Mouse (Mus musculus): Measurements from ENCODE around the gene Il17rc. TPM values are rescaled to one million over a fixed set of nuclear protein-coding genes. Genes with fewer than 3 reads are reported as not detected.

The Il17rc gene
- total and polyA plus RNA-seq, 3 experiments: 6.5 to 12.1 (median 7.5) TPM

DNA sequence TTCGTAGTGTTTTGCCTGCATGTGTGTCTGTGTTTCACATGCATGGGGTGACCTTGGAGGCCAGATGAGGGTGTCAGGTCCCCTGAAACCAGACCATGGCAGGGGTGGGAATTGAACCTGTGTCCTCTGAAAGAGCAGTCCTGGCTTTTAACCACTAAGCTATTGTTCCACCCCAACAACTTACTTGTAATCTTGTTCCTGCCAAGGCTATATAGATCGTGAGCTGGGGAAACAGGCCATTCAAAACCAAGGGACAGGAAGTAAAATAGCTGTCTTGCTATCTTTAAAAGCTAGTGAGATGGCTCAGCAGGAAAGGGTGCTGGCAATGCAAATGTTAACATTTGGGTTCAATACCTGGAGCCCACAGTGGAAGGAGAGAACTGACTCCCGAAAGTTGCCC is 41.3 kb upstream of the Il17rc start:
- TF ChIP-seq POLR2A (IDR thresholded peaks at IDR 0.05; ENCODE audit: insufficient read depth, low read depth, low read length) (no peak), EP300 (IDR thresholded peaks at IDR 0.05; ENCODE audit: insufficient read depth, low read depth, low read length) (no peak), CTCF (IDR thresholded peaks at IDR 0.05) (no peak)
- H3K36me3 ChIP-seq (ENCODE audit: control insufficient read depth, insufficient read depth, low read length): no peaks in the 10 kb centered on the region
- 67% methylated on average over 3 of the region's 3 CpGs for WGBS
- H3K27me3 ChIP-seq (ENCODE audit: control insufficient read depth, insufficient read depth, low read length): no peaks in the 10 kb centered on the region
- H3K4me1 ChIP-seq (ENCODE audit: control insufficient read depth, insufficient read depth, low read length): no peaks in the 10 kb centered on the region
- H3K9ac ChIP-seq (ENCODE audit: low read depth, low read length): no peak overlapping the region
- no peak overlapping the region for H3K4me3 ChIP-seq
- H3K27ac ChIP-seq: no peak overlapping the region
- H3K79me2 ChIP-seq (replicated peaks; ENCODE audit: control insufficient read depth, insufficient read depth, low read length): no peaks in the 10 kb centered on the region
- no peak for DNase-seq
- intact Hi-C loops (cut with DNase I): no loop called here

DNA sequence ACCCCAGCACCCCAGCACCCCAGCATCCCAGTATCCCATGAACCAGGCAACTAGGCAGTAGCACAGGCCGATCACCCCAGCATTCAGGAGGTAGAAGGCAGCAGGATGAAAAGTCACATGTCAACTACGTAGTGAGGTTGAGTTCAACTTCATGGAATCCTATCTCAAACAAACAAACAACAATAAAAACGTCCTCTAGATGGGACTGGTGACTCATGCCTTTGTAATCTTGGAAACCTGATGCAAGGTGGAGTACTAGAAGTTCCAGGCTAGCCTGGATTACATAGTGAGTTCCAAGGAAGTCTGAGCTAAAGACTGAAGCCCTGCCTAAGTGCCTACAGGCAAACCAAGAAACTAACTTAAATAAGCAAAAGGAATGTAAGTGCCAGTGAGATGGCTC is 40.4 kb upstream of the Il17rc start:
- intact Hi-C loops (cut with DNase I): no loop called here
- WGBS: 56% methylated on average over 3 of the region's 3 CpGs
- TF ChIP-seq CTCF (IDR thresholded peaks at IDR 0.05): no peak
- no peak for TF ChIP-seq POLR2A (IDR thresholded peaks at IDR 0.05; ENCODE audit: insufficient read depth, low read depth, low read length)
- TF ChIP-seq EP300 (IDR thresholded peaks at IDR 0.05; ENCODE audit: insufficient read depth, low read depth, low read length): no peak
- H3K27ac ChIP-seq: no peak overlapping the region
- H3K27me3 ChIP-seq (ENCODE audit: control insufficient read depth, insufficient read depth, low read length): no peaks in the 10 kb centered on the region
- no peak for DNase-seq
- H3K4me1 ChIP-seq (ENCODE audit: control insufficient read depth, insufficient read depth, low read length): no peaks in the 10 kb centered on the region
- no peaks in the 10 kb centered on the region for H3K79me2 ChIP-seq (replicated peaks; ENCODE audit: control insufficient read depth, insufficient read depth, low read length)
- no peak overlapping the region for H3K9ac ChIP-seq (ENCODE audit: low read depth, low read length)
- no peak overlapping the region for H3K4me3 ChIP-seq
- H3K36me3 ChIP-seq (ENCODE audit: control insufficient read depth, insufficient read depth, low read length): no peaks in the 10 kb centered on the region

DNA sequence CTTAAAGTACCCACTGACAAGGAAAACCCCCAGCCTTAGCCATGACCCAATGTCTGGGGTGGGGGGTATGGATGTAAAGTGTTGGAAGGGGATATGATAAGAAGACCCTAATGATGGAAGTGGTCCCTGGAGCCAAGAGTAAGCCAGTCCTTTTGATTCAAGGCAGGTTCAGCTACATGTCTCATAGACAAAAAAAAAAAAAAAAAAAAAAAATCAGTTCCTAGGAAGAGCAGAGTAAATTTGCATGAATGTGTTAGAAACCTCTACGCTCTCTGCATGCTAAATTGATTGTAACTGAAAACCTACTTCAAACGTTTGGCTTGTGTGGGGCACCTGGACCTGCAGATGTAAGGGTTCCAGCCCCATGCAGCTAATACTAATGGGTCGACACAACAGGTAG is 39.4 kb upstream of the Il17rc start:
- 54% methylated on average over 3 of the region's 3 CpGs for WGBS
- Histone ChIP-seq H3K4me3 (no peak overlapping the region), H3K27ac (no peak overlapping the region), H3K9ac (ENCODE audit: low read depth, low read length) (no peak overlapping the region), H3K79me2 (replicated peaks; ENCODE audit: control insufficient read depth, insufficient read depth, low read length) (no peaks in the 10 kb centered on the region), H3K36me3 (ENCODE audit: control insufficient read depth, insufficient read depth, low read length) (no peaks in the 10 kb centered on the region), H3K27me3 (ENCODE audit: control insufficient read depth, insufficient read depth, low read length) (no peaks in the 10 kb centered on the region), H3K4me1 (ENCODE audit: control insufficient read depth, insufficient read depth, low read length) (no peaks in the 10 kb centered on the region)
- intact Hi-C loops (cut with DNase I): no loop called here
- TF ChIP-seq CTCF (IDR thresholded peaks at IDR 0.05) (no peak), EP300 (IDR thresholded peaks at IDR 0.05; ENCODE audit: insufficient read depth, low read depth, low read length) (no peak), POLR2A (IDR thresholded peaks at IDR 0.05; ENCODE audit: insufficient read depth, low read depth, low read length) (no peak)
- no peak for DNase-seq

DNA sequence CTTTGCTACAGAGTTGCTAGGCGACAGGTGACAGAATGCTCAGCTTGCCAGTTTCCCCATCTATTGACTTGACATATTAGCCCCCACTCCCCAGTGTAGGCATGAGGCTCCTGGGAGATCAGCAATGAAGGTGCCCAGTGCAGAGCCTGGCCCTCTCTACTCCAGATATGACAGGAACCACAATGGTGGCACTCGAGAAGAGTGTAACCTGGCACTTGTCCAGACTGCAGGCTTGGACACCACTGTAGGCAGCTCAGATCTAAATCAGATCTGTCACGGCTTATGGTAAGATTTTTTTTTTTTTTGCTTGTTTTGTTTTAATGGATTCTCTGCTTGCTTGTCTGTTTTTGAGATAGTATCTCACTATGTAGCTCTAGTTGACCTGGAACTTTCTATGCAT is 37.6 kb upstream of the Il17rc start:
- Histone ChIP-seq H3K9ac (ENCODE audit: low read depth, low read length) (no peak overlapping the region), H3K27ac (no peak overlapping the region), H3K4me3 (no peak overlapping the region), H3K36me3 (ENCODE audit: control insufficient read depth, insufficient read depth, low read length) (no peaks in the 10 kb centered on the region), H3K4me1 (ENCODE audit: control insufficient read depth, insufficient read depth, low read length) (no peaks in the 10 kb centered on the region), H3K79me2 (replicated peaks; ENCODE audit: control insufficient read depth, insufficient read depth, low read length) (no peaks in the 10 kb centered on the region), H3K27me3 (ENCODE audit: control insufficient read depth, insufficient read depth, low read length) (no peaks in the 10 kb centered on the region)
- no peak for TF ChIP-seq CTCF (IDR thresholded peaks at IDR 0.05)
- TF ChIP-seq EP300 (IDR thresholded peaks at IDR 0.05; ENCODE audit: insufficient read depth, low read depth, low read length): no peak
- no peak for TF ChIP-seq POLR2A (IDR thresholded peaks at IDR 0.05; ENCODE audit: insufficient read depth, low read depth, low read length)
- intact Hi-C loops (cut with DNase I): no loop called here
- 69% methylated on average over 3 of the region's 3 CpGs for WGBS
- no peak for DNase-seq

DNA sequence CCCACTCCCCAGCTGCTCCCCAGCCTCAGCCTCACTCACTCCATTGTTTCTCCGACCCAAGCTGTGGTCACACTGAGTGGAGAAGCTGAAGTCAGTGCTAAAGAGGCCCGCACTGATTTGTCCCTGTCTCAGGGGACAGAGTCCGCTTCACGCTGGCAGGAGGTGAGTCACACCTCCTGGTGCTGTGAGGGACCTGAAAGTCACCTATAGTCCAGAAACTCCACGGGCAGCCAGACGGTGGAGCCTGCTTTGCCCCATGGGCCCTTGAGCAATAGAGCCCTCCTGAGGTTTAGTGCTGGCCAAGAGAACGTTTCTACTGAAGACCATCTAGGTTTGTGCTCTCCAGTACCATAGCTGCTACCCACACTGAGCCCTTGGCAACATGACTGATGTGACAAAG is 36.5 kb upstream of the Il17rc start:
- H3K27me3 ChIP-seq (ENCODE audit: control insufficient read depth, insufficient read depth, low read length): no peaks in the 10 kb centered on the region
- WGBS: 62% methylated on average over 7 of the region's 7 CpGs
- H3K4me3 ChIP-seq: no peak overlapping the region
- intact Hi-C loops (cut with DNase I): no loop called here
- TF ChIP-seq EP300 (IDR thresholded peaks at IDR 0.05; ENCODE audit: insufficient read depth, low read depth, low read length): no peak
- TF ChIP-seq POLR2A (IDR thresholded peaks at IDR 0.05; ENCODE audit: insufficient read depth, low read depth, low read length): no peak
- no peak for TF ChIP-seq CTCF (IDR thresholded peaks at IDR 0.05)
- H3K36me3 ChIP-seq (ENCODE audit: control insufficient read depth, insufficient read depth, low read length): no peaks in the 10 kb centered on the region
- no peak overlapping the region for H3K27ac ChIP-seq
- no peaks in the 10 kb centered on the region for H3K4me1 ChIP-seq (ENCODE audit: control insufficient read depth, insufficient read depth, low read length)
- H3K79me2 ChIP-seq (replicated peaks; ENCODE audit: control insufficient read depth, insufficient read depth, low read length): no peaks in the 10 kb centered on the region
- H3K9ac ChIP-seq (ENCODE audit: low read depth, low read length): no peak overlapping the region
- DNase-seq: no peak

DNA sequence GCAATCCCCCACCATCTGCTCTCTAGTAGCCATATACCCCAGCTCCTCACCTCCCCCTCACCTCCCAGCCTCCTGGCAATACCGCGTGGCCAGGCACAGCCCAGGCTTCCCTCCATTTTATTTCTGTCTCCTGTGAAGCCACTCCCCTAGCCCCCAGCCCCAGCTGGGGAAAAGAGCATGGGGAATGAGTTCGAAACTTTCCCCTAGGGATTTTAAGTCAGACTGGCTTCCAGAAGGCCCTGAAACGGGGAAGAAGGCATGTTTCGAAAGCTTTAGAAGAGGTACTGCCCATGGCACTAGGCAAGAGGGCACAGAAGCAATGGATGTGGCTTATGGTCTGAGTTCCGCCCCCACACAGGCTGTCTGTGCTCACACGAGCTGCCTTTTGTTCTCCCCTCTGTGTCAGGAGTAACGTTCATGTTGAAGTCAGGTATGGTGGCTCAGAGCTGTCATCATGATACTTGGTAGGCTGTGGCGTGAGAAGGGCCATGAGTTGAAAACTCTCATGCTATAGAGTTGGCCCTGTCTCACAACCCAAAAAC is 35.5 kb upstream of the Il17rc start, which contains the start of gene Cidec:
Gene Cidec (minus strand): TSS at position 97 of the 542 bp plus-strand sequence.
- TF ChIP-seq POLR2A (IDR thresholded peaks at IDR 0.05; ENCODE audit: insufficient read depth, low read depth, low read length) (no peak), CTCF (IDR thresholded peaks at IDR 0.05) (no peak), EP300 (IDR thresholded peaks at IDR 0.05; ENCODE audit: insufficient read depth, low read depth, low read length) (no peak)
- Histone ChIP-seq H3K4me1 (ENCODE audit: control insufficient read depth, insufficient read depth, low read length) (no peaks in the 10 kb centered on the region), H3K36me3 (ENCODE audit: control insufficient read depth, insufficient read depth, low read length) (no peaks in the 10 kb centered on the region), H3K79me2 (replicated peaks; ENCODE audit: control insufficient read depth, insufficient read depth, low read length) (no peaks in the 10 kb centered on the region), H3K27ac (no peak within 1 kb of the TSS), H3K4me3 (no peak within 1 kb of the TSS), H3K27me3 (ENCODE audit: control insufficient read depth, insufficient read depth, low read length) (no peaks in the 10 kb centered on the region), H3K9ac (ENCODE audit: low read depth, low read length) (no peak within 1 kb of the TSS)
- 70% methylated on average over 9 of the region's 9 CpGs for WGBS
- DNase-seq: no peak
- intact Hi-C loops (cut with DNase I): no loop called here
